Mouse (Mus musculus) gastrocnemius, postnatal 14 days (tissue): ENCODE results near the gene Pirb. TPM values are rescaled to one million over a fixed set of nuclear protein-coding genes. Genes with fewer than 3 reads are reported as not detected.

ENCODE experiments used
- DNase-seq: peaks from one replicate; pipeline ENCODE4 v3.0.0; 2021; ENCODE audit warnings: mixed read lengths
- intact Hi-C: fragments of 180-260 bp; cut with DNase I; formaldehyde crosslinking; loops from one replicate; pipeline ENCODE4 v1.15.1; 2025; ENCODE audit warnings: low total_unique reads
- total RNA-seq, 2 experiments: library from RNA; stranded (reverse); gene quantifications; 2 replicates each; pipeline ENCODE4 v1.2.3; 2021

Gene Pirb
- total RNA-seq, 2 experiments from 2014 or later, result 1.0 to 1.3 TPM

DNA sequence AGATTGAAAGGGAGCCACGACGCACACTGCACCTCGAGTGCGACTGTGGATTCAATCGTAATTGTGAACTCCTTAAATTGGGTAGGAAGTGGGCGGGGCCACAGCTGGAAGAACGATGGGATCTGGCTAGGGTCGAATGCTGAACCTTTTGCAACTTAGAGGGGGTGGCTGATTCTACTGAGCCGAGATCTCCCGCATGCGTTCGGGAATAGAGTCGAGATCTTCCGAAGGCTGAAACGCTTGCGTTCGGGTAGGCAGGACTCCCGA lies 26.4 kb downstream of the Pirb start:
- DNase-seq, result no peak
- intact Hi-C loops, result no loop called here

DNA sequence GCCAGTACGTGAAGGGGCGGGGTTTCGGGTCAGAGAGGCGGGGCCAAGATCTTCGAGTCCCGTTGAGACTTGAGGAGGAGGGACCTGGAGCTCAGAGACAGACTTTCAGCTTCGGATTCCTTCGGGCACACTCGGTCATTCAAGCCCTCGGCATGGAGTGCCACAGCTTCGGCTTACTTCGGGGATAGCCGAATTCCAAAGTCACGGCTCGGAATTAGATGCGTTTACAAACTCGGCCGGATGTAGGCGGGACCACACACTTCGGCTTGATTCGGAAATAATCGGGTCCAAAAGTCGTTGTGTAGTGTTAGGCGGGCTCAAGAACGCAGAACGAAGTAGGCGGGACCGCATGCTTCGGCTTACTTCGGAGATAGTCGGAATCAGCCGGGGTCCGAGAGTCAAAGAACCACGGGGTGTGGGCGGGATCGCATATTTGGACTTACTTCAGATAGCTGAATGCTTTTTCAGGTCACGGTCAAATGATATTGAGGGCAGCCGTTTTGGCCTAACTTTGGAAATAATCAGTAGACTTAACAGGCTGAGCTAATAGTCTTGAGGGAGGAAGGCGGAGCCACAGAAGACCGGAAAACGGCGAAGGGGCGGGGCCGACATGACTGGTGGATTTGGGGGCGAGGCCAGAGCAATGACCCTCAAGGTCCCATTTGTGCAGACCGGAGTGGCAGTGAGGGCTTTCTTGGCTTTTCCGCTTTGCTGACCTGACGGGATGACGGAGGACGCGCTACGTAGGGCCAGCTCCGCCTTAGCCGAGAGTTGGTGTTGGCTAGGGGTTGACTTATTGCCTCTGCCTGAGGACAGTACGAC lies 27.0 kb downstream of the Pirb start, which contains the start of gene Mboat7:
Gene Mboat7, minus strand, starts transcription at position 537 of the 822 bp plus-strand sequence.
- intact Hi-C loops, result no loop called here

DNA sequence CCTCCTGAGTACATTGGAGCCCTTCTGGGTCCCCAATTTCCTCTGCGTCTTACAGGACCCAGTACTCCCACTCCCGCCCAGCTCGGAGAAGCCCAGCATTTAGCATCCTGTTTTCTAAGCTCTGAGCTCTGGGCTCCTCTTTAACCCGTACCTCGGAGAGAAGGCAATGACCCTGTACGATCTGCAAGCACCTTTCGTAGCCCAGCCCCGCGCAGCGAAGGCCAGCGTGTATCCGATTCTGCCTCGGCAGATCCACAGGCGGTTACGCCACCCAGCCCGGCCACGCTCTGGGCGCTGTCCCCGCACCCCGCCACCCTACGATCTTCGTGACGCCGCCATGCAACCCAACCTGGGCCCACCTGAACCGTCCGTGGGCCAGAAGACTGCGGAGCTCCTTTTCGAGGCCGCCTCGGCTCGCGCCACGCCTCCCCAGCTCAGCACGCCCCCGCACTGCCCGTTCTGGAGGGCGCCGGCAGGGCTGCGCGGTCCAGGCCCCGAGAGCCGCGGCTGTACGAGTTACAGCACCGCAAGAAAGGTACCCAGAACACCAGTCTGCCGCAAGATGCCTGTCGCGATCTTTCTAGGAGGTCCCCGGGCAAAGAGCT lies 27.7 kb downstream of the Pirb start, which contains the start of gene Tsen34:
Gene Tsen34, plus strand, starts transcription at position 482 of the 605 bp plus-strand sequence.
- intact Hi-C loops, result no loop called here
- DNase-seq, result no peak

More for the DNA sequence above, 27.0 kb downstream of the Pirb start, which contains the start of gene Mboat7:
- peak; percentile 95 for DNase-seq

DNA sequence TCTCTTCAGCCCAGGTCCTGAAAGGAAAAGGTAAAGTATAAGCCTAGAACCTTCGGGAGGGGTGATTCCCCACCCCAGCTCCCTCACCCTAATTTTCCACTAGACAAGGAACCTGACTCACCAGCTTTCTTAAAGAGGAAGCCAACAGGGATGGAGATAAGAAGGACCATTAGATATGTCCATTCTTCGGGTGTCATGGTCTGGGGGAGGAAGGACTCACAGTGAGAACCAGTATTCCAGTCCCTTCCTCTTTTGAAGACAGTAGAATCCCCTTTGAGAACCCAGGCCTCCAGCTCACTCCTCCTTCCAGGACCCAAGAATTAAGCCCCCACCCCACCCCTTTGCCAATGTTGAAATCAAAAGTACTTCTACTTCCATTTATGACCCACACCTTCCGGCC lies 28.3 kb downstream of the Pirb start:
- intact Hi-C loops, result no loop called here
- no peak for DNase-seq

DNA sequence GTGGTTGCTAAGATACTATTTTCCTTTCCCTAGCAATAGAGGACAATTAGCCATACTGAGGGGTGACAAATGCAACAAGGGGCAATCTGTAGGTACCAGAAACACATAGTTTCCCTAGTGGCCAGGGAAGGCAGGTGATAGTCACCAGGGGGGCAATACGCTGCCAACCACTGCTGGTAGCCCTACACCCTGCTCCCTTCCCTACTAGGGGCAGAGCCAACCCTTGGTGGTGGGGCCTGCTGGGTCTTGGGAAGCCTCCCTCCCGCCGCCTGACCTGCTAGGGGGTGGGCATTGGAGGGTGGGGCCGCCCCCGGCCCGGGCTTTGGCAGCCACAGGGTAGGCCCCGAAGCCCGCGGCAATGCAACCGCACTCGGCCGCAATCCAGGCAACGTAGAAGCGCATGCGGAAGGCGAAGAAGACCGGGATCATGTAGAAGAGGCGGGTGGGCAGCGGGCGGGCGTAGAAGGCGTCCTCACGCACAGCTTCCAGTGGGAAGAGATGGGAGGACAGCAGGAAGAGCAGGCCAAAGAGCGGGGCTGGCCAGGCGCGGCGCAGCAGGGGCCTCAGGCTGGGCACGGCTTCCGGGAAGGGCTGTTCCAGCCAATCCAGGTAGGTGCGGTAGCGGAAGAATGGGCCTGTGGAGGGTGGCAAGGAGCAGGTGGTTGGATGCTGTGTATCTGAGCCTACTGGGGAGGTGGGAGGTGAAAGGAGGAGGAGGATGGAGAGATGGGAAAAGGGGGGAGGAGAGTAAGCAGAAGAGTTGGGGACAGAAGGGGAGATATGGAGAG lies 34.6 kb downstream of the Pirb start:
- DNase-seq, result no peak
- intact Hi-C loops, result no loop called here

DNA sequence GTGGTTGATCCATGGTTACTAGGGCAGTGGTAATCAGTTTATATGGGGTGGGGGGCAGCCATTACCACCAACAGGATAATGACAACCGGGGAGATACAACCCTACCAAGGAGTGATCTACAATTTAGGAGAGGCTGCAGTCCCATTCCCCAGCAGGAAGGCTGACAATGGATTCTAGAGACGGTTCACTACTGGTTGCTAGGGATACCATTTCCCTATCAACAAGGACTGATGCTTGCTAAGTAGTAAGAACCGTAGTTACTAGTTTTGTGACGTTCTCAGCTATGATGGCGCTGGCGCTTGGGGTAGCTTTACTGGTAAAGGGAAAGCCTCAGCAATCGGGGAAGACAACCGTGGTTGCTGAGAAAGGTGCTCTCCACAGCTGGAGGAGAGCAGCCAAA lies 35.5 kb downstream of the Pirb start:
- intact Hi-C loops, result no loop called here
- no peak for DNase-seq

DNA sequence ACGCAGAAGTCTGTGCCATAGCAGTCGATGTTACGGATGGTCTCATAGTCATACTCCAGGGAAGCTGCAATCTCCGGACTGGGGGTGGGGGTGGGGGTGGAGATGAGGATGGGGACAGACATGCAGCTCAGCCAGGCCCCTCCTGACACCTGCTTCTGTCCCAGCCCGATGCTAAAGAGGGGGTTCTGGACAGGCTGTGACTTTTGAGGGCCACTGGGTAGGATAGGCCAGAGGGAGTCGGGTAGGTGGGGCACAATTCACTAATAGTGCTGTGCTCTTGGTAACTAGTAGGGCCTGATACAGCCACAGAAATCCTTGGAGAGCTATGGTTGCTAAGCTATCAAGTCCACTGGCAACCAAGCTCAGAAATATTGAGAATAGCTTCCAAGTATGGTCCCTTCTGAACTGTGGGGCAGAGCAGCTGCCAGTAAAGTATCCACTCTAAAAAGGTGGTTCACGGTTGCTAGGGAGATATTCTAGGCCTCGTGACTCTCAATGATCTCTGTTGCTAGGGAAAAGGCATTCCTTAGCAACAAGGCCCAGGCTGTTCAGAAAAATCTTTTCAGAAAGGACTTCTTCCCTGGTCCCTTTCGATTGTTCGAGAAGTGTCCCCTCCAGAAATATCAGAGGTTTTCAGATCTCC lies 36.2 kb downstream of the Pirb start:
- DNase-seq, result no peak
- intact Hi-C loops, result no loop called here

DNA sequence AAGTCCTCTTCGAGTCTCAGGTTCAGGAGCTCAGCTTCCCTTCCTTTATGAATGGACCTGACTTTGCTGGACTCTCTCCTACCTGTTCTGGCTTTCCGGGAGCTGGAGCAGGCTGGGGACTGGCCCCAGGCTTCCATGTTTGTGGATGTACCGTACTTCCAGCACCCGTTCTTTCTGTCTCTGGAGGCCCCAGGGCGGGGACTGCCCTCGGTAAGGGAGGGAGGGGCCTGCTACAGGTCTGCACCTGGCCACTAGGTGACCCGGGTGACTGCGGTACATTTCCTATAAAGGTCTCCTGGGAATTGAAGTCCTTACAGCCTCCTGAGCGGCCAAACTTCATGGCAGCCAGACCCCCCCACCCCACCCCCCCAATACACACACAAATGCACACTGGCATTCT lies 42.8 kb downstream of the Pirb start, which contains the start of gene Tmc4:
Gene Tmc4, minus strand, starts transcription at position 212 of the 400 bp plus-strand sequence.
- intact Hi-C loops, result no loop called here
- no peak for DNase-seq

DNA sequence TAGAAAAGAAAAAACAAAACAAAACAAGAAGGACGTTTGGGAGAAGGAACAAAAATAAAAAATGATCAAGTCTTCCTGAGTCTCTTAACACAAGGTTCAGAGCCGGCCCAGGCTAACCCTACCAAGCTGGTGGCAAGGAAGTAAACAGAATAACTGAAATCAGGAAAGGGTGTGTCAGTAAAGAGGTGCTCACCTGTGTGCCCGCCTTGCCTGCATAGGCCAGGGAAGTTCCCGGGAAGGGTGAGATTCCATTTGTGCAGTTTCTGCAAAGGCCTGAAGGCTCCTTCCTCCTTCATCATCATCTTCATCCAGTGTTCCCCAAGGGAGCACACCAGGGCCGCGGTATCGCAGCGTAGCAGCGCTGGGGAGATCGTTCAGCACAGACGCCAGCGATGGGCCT lies 43.8 kb downstream of the Pirb start:
- DNase-seq, result no peak
- intact Hi-C loops, result no loop called here

DNA sequence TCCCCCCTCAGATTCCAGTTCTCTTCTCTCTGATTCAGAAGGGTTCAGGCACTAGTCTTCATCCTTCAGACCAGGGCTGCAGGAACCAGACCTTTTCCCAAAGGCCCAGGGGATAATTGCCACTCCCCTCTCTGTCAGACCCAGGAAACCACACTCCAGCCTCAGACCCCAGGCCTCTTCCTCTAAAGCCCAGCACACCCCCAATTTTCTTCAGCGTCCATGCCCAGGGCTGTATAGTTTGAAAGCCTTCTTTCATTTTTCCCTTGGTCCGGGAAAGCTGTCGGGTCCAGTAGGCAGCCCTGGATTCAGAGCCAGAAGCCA lies 45.0 kb downstream of the Pirb start:
- DNase-seq, result no peak
- intact Hi-C loops, result no loop called here

DNA sequence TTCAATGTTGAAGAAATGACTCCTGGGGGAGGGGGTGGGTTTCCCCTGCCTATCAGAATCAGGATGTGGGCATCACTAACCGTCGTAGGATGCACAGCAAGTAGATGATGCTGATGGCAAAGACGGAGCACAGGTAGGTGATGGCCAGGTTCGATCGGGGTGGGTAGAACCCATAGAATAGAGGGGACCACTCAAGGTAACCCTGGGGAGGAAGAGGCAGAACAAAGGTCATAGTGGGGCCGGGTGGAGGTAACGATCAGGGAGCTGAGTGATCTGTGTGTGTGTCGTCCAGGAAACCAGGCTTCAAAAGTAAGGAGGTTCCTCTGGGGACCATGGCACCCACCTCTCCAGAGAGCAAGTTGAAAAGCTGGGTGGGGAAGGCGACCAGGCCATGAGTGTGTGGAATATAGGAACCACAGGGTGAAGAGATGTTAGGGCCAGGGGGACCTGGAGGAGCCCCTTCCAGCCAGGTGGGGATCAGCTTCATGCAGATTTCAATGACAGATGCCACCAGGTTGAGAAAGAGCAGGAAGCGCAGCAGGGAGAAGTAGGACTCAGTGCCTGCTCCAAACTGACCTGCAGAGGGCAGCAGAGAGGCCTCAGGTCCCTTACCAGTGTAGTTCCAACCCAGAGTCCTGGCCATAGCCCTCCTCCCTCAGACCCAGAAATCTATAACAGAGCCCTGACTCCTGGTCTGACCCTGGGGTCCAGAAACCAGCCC lies 45.5 kb downstream of the Pirb start:
- DNase-seq, result peak; percentile 83
- intact Hi-C loops, result no loop called here

DNA sequence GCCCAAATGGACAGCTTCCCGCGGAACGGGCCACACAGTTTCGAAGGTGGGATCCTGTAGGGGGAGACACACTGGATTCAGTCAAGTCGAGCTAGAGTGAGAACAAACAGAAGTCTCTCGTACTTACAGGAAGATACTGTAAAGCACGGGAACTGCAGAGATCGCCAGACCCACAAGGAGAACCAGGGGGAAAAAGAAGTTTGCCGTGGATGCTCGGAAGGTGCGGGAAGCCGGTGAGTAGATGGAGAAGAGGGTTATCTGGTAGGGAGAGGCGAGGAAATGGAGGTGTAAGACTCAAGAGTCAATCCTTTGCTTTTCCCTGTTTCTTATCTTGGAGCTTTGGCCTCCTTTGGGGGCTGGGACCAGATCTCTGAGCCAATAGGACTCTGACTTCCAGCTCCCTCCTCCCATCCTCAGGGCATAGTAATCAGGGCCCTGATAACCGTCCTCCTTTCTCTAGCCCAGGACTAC lies 53.2 kb downstream of the Pirb start:
- intact Hi-C loops, result no loop called here
- no peak for DNase-seq

DNA sequence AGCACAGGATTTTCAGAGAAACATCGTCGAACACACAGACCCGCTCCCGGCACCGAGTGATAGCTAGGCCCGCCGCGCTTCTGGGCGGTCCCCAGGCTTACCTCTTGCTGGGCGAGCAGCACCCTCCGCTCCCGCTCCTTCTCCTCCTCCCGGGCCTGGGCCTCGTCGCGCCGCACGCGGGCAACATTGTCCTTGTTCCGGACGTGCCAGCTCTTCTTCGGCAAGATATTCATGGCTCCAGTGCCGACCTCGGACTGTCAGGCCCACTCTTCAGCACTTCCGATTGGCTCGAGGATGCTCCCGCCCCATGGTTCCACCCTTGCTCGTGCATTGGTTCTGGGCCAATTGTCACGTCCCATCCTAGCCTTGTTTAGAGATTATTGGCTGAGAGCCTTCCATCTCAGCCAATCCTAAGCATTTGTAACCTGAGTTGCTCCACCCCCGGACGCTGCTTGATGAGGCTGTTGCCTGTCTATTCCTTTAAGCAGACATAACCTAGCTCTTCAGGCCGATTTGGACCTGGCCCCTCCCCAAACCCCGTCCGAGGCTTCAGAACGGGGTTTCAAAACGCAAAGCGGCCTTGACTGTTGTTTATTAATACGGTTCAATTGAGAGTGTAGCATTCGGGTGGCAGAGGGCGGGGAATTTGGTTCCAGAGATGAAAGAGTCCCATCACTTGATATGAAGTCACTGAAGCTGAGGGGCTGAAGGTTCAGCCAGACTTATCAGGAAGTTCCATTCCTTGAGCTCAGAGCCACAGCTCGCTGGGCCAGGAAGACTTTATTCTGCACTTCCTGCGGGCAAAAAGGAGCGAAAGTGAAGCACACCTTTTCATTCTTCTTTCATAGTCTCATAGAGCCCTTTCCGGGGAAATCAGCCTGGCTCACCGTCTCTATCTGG lies 54.7 kb downstream of the Pirb start, which contains the start of gene Leng1:
Gene Leng1, minus strand, starts transcription at position 626 of the 900 bp plus-strand sequence.
- DNase-seq, result peak; percentile 97
- intact Hi-C loops, result no loop called here

DNA sequence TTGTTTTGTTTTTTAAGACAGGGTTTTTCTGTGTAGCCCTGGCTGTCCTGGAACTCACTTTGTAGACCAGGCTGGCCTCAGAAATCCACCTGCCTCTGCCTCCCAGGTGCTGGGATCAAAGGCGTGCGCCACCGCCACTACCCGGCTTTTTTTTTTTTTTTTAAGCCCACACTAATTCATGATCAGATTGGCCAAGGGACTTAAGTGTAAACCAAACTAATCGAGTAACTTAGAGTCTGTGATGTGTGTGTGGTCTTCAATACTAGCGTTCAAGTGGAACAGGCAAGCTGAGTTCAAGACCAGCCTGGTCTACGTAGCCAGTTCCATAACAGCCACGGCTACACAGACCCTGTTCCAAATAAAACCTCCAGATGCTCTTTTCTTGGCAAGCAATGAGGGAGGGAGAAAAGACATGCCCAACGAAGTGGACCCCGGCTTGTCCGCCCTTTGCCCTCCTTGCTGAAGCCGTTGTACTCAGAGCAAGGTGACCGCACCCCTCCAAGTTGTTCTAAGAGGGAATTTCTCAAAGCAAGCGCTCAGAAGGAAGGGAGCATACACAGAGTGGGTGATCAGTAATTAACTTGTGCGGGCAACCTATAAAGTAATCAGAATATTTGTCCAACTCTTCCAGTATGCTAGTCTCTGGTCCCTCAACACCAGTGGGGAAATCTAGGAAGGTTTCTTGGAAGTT lies 55.5 kb downstream of the Pirb start:
- intact Hi-C loops, result no loop called here

More for the DNA sequence above, 55.5 kb downstream of the Pirb start:
- no peak for DNase-seq
